Mouse (Mus musculus): Measurements from ENCODE around the gene Cfap57. TPM values are rescaled to one million over a fixed set of nuclear protein-coding genes. Genes with fewer than 3 reads are reported as not detected.

Gene Cfap57
- polyA plus RNA-seq, 1 experiment from 2014 or later = 1.0 TPM

- DNase-seq (ENCODE audit: low spot score, missing footprints) = peak; percentile 82
- H3K4me1 ChIP-seq (ENCODE audit: control insufficient read depth, insufficient read depth, low read length) = peaks cover 12% of the 10 kb centered on the region; the same call in 1 of the 2 replicates
- no peaks in the 10 kb centered on the region; the same call in 1 of the 2 replicates for H3K27me3 ChIP-seq (ENCODE audit: control insufficient read depth, insufficient read depth, low read length)
- no peak overlapping the region for H3K27ac ChIP-seq (ENCODE audit: low read depth, low read length)
- 74% methylated on average over 14 of the region's 14 CpGs for WGBS
- H3K9ac ChIP-seq (ENCODE audit: low read length) = no peak overlapping the region
- H3K9me3 ChIP-seq (ENCODE audit: control insufficient read depth, low read length) = no peaks in the 10 kb centered on the region
- H3K4me3 ChIP-seq (ENCODE audit: low read depth, low read length) = no peak overlapping the region
- no peaks in the 10 kb centered on the region for H3K36me3 ChIP-seq (ENCODE audit: control insufficient read depth, insufficient read depth, low read length)
- H3K4me2 ChIP-seq = no peak overlapping the region
- no peak for ATAC-seq (ENCODE audit: low FRiP score)
Observed at GRCm38 (mm10) chr4:118544441-118545127, 76.0 kb downstream of the Cfap57 start.

- H3K9me3 ChIP-seq (ENCODE audit: control insufficient read depth, low read length) = no peaks in the 10 kb centered on the region
- H3K9ac ChIP-seq (ENCODE audit: low read length) = 0 out of 2 replicates have a peak within 1 kb of the TSS, but pooled peaks have one; percentile 28
- peak within 1 kb of the TSS; percentile 45 for H3K4me2 ChIP-seq
- WGBS = 3% methylated on average over 24 of the region's 24 CpGs
- H3K27me3 ChIP-seq (ENCODE audit: control insufficient read depth, insufficient read depth, low read length) = no peaks in the 10 kb centered on the region; the same call in 1 of the 2 replicates
- peaks cover 12% of the 10 kb centered on the region; the same call in 1 of the 2 replicates for H3K4me1 ChIP-seq (ENCODE audit: control insufficient read depth, insufficient read depth, low read length)
- no peak within 1 kb of the TSS for H3K27ac ChIP-seq (ENCODE audit: low read depth, low read length)
- no peaks in the 10 kb centered on the region for H3K36me3 ChIP-seq (ENCODE audit: control insufficient read depth, insufficient read depth, low read length)
- DNase-seq (ENCODE audit: low spot score, missing footprints) = no peak
- peak within 1 kb of the TSS; percentile 19 for H3K4me3 ChIP-seq (ENCODE audit: low read depth, low read length)
- ATAC-seq (ENCODE audit: low FRiP score) = 0 out of 2 replicates have a peak, but pooled peaks have one; percentile 27
Observed at GRCm38 (mm10) chr4:118543592-118544260, 76.9 kb downstream of the Cfap57 start, which contains the start of gene Tmem125. Gene Tmem125, minus strand, starts transcription at chr4:118544044.

- no peak overlapping the region for H3K9ac ChIP-seq (ENCODE audit: low read length)
- H3K27me3 ChIP-seq (ENCODE audit: control insufficient read depth, insufficient read depth, low read length) = no peaks in the 10 kb centered on the region; the same call in 1 of the 2 replicates
- ATAC-seq (ENCODE audit: low FRiP score) (no peak), DNase-seq (ENCODE audit: low spot score, missing footprints) (peak; percentile 82)
- peak overlapping the region; percentile 45 for H3K4me2 ChIP-seq
- no peaks in the 10 kb centered on the region for H3K36me3 ChIP-seq (ENCODE audit: control insufficient read depth, insufficient read depth, low read length)
- H3K9me3 ChIP-seq (ENCODE audit: control insufficient read depth, low read length) = no peaks in the 10 kb centered on the region
- H3K4me3 ChIP-seq (ENCODE audit: low read depth, low read length) = peak overlapping the region; percentile 19
- 25% methylated on average over 13 of the region's 13 CpGs for WGBS
- no peak overlapping the region for H3K27ac ChIP-seq (ENCODE audit: low read depth, low read length)
- peaks cover 12% of the 10 kb centered on the region; the same call in 1 of the 2 replicates for H3K4me1 ChIP-seq (ENCODE audit: control insufficient read depth, insufficient read depth, low read length)
Observed at GRCm38 (mm10) chr4:118543158-118543530, 77.4 kb downstream of the Cfap57 start.

GRCm38 (mm10) chr4:118542510-118543157, 77.9 kb downstream of the Cfap57 start:
- Histone ChIP-seq H3K9ac (ENCODE audit: low read length) (no peak overlapping the region), H3K4me2 (no peak overlapping the region), H3K9me3 (ENCODE audit: control insufficient read depth, low read length) (no peaks in the 10 kb centered on the region), H3K27ac (ENCODE audit: low read depth, low read length) (no peak overlapping the region), H3K36me3 (ENCODE audit: control insufficient read depth, insufficient read depth, low read length) (no peaks in the 10 kb centered on the region), H3K4me1 (ENCODE audit: control insufficient read depth, insufficient read depth, low read length) (peaks cover 12% of the 10 kb centered on the region; the same call in 1 of the 2 replicates), H3K27me3 (ENCODE audit: control insufficient read depth, insufficient read depth, low read length) (no peaks in the 10 kb centered on the region; the same call in 1 of the 2 replicates), H3K4me3 (ENCODE audit: low read depth, low read length) (no peak overlapping the region)
- ATAC-seq (ENCODE audit: low FRiP score) (no peak), DNase-seq (ENCODE audit: low spot score, missing footprints) (no peak)
- WGBS = 70% methylated on average over 9 of the region's 9 CpGs

- WGBS = 8% methylated on average over 10 of the region's 10 CpGs
- ATAC-seq (ENCODE audit: low FRiP score) (no peak), DNase-seq (ENCODE audit: low spot score, missing footprints) (peak; percentile 76)
- Histone ChIP-seq H3K4me1 (ENCODE audit: control insufficient read depth, insufficient read depth, low read length) (peaks cover 12% of the 10 kb centered on the region; the same call in 1 of the 2 replicates), H3K4me3 (ENCODE audit: low read depth, low read length) (no peak overlapping the region), H3K9me3 (ENCODE audit: control insufficient read depth, low read length) (no peaks in the 10 kb centered on the region), H3K27ac (ENCODE audit: low read depth, low read length) (no peak overlapping the region), H3K9ac (ENCODE audit: low read length) (no peak overlapping the region), H3K27me3 (ENCODE audit: control insufficient read depth, insufficient read depth, low read length) (no peaks in the 10 kb centered on the region; the same call in 1 of the 2 replicates), H3K4me2 (no peak overlapping the region), H3K36me3 (ENCODE audit: control insufficient read depth, insufficient read depth, low read length) (no peaks in the 10 kb centered on the region)
Observed at GRCm38 (mm10) chr4:118539904-118540303, 80.7 kb downstream of the Cfap57 start.

- peak; percentile 45 for DNase-seq (ENCODE audit: low spot score, missing footprints)
- no peak for ATAC-seq (ENCODE audit: low FRiP score)
- Histone ChIP-seq H3K9ac (ENCODE audit: low read length) (no peak overlapping the region), H3K4me2 (no peak overlapping the region), H3K9me3 (ENCODE audit: control insufficient read depth, low read length) (no peaks in the 10 kb centered on the region), H3K4me3 (ENCODE audit: low read depth, low read length) (no peak overlapping the region), H3K27me3 (ENCODE audit: control insufficient read depth, insufficient read depth, low read length) (no peaks in the 10 kb centered on the region; the same call in 1 of the 2 replicates), H3K36me3 (ENCODE audit: control insufficient read depth, insufficient read depth, low read length) (no peaks in the 10 kb centered on the region), H3K4me1 (ENCODE audit: control insufficient read depth, insufficient read depth, low read length) (peaks cover 6% of the 10 kb centered on the region; the same call in 1 of the 2 replicates), H3K27ac (ENCODE audit: low read depth, low read length) (no peak overlapping the region)
- WGBS = 51% methylated on average over 6 of the region's 6 CpGs
Observed at GRCm38 (mm10) chr4:118537801-118538200, 82.8 kb downstream of the Cfap57 start.

- H3K4me1 ChIP-seq (ENCODE audit: control insufficient read depth, insufficient read depth, low read length) = peaks cover 10% of the 10 kb centered on the region; the same call in 1 of the 2 replicates
- no peak overlapping the region for H3K9ac ChIP-seq (ENCODE audit: low read length)
- no peak overlapping the region for H3K27ac ChIP-seq (ENCODE audit: low read depth, low read length)
- DNase-seq (ENCODE audit: low spot score, missing footprints) (no peak), ATAC-seq (ENCODE audit: low FRiP score) (no peak)
- H3K36me3 ChIP-seq (ENCODE audit: control insufficient read depth, insufficient read depth, low read length) = no peaks in the 10 kb centered on the region
- WGBS = 83% methylated on average over 6 of the region's 6 CpGs
- H3K4me3 ChIP-seq (ENCODE audit: low read depth, low read length) = no peak overlapping the region
- no peaks in the 10 kb centered on the region for H3K9me3 ChIP-seq (ENCODE audit: control insufficient read depth, low read length)
- H3K27me3 ChIP-seq (ENCODE audit: control insufficient read depth, insufficient read depth, low read length) = no peaks in the 10 kb centered on the region; the same call in 1 of the 2 replicates
- H3K4me2 ChIP-seq = no peak overlapping the region
Observed at GRCm38 (mm10) chr4:118535610-118536009, 85.0 kb downstream of the Cfap57 start.

- Histone ChIP-seq H3K36me3 (ENCODE audit: control insufficient read depth, insufficient read depth, low read length) (no peaks in the 10 kb centered on the region), H3K27ac (ENCODE audit: low read depth, low read length) (no peak overlapping the region), H3K4me2 (no peak overlapping the region), H3K4me3 (ENCODE audit: low read depth, low read length) (no peak overlapping the region), H3K9ac (ENCODE audit: low read length) (no peak overlapping the region), H3K27me3 (ENCODE audit: control insufficient read depth, insufficient read depth, low read length) (no peaks in the 10 kb centered on the region; the same call in 1 of the 2 replicates), H3K4me1 (ENCODE audit: control insufficient read depth, insufficient read depth, low read length) (peaks cover 5% of the 10 kb centered on the region; the same call in 1 of the 2 replicates), H3K9me3 (ENCODE audit: control insufficient read depth, low read length) (no peaks in the 10 kb centered on the region)
- WGBS = 83% methylated on average over 7 of the region's 7 CpGs
- ATAC-seq (ENCODE audit: low FRiP score) (no peak), DNase-seq (ENCODE audit: low spot score, missing footprints) (no peak)
Observed at GRCm38 (mm10) chr4:118533605-118534004, 87.0 kb downstream of the Cfap57 start.
